Mouse (Mus musculus): ENCODE measurements around the gene Zfyve26. TPM values are rescaled to one million over a fixed set of nuclear protein-coding genes. Genes with fewer than 3 reads are reported as not detected.

Gene Zfyve26
- total and polyA plus RNA-seq, 3 experiments = 10.8 to 14.8 (median 14.3) TPM

- Histone ChIP-seq H3K9ac (ENCODE audit: low read depth, low read length) (no peak overlapping the region), H3K79me2 (replicated peaks; ENCODE audit: control insufficient read depth, insufficient read depth, low read length) (no peaks in the 10 kb centered on the region), H3K4me3 (no peak overlapping the region), H3K27me3 (ENCODE audit: control insufficient read depth, insufficient read depth, low read length) (no peaks in the 10 kb centered on the region), H3K36me3 (ENCODE audit: control insufficient read depth, insufficient read depth, low read length) (no peaks in the 10 kb centered on the region), H3K4me1 (ENCODE audit: control insufficient read depth, insufficient read depth, low read length) (no peaks in the 10 kb centered on the region), H3K27ac (no peak overlapping the region)
- 69% methylated on average over 5 of the region's 5 CpGs for WGBS
- intact Hi-C loops (cut with DNase I) = no loop called here
- DNase-seq = no peak
- TF ChIP-seq EP300 (IDR thresholded peaks at IDR 0.05; ENCODE audit: insufficient read depth, low read depth, low read length) (no peak), POLR2A (IDR thresholded peaks at IDR 0.05; ENCODE audit: insufficient read depth, low read depth, low read length) (no peak), CTCF (IDR thresholded peaks at IDR 0.05) (no peak)
Observed at GRCm38 (mm10) chr12:79217511-79217910, 78.6 kb downstream of the Zfyve26 start.

- no peak for DNase-seq
Observed at GRCm38 (mm10) chr12:79211447-79211846, 84.7 kb downstream of the Zfyve26 start.

DNA sequence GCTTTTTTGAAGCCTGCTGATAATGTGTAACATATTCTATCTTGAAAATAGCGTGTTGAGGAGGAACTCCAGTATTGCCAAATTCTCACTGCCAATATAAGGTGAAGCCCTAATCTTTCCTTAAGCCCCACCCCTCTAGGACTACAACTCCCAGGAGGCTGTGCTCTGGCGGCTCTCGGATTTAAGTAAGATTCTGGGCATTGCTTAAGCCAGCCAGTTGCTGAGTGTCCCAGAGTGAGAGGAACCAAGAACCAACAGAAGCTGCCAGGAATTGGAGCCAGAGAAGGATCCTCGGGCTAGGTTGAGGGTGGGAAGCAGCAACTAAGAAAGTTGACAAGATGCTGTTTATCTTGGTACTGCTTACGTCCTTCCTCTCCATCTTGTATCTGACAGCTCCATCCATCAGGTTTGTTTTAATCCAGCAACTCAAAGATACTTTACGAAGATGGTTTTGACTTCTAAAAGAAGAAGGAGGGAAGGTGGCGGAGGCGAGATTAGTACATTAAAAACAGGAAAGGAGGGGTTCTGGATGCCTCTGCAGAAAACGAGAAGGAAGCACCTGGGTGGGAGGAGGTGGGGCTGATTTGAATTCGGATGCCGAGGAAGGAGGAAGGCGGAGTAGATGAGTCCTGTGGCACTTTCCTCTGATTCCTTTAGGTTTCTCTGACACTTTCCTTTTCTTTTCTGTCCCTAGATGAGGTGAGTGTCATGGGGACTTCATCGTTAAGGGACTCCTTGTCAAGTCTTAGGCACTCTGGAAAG lies 87.2 kb downstream of the Zfyve26 start, which contains the start of gene Rdh12:
Rdh12 (plus strand) TSS at position 212 of the 762 bp plus-strand sequence.
- Histone ChIP-seq H3K79me2 (replicated peaks; ENCODE audit: control insufficient read depth, insufficient read depth, low read length) (no peaks in the 10 kb centered on the region), H3K27me3 (ENCODE audit: control insufficient read depth, insufficient read depth, low read length) (no peaks in the 10 kb centered on the region), H3K9ac (ENCODE audit: low read depth, low read length) (no peak within 1 kb of the TSS), H3K36me3 (ENCODE audit: control insufficient read depth, insufficient read depth, low read length) (no peaks in the 10 kb centered on the region), H3K4me3 (peak within 1 kb of the TSS; percentile 27; the same call in 1 of the 2 replicates), H3K4me1 (ENCODE audit: control insufficient read depth, insufficient read depth, low read length) (no peaks in the 10 kb centered on the region; the same call in 1 of the 2 replicates), H3K27ac (no peak within 1 kb of the TSS)
- 5% methylated on average over 13 of the region's 13 CpGs for WGBS
- TF ChIP-seq CTCF (IDR thresholded peaks at IDR 0.05) (no peak), EP300 (IDR thresholded peaks at IDR 0.05; ENCODE audit: insufficient read depth, low read depth, low read length) (no peak), POLR2A (IDR thresholded peaks at IDR 0.05; ENCODE audit: insufficient read depth, low read depth, low read length) (no peak)
- intact Hi-C loops (cut with DNase I) = no loop called here
- DNase-seq = peak; percentile 33 to 42

More at GRCm38 (mm10) chr12:79211447-79211846, 84.7 kb downstream of the Zfyve26 start:
- no peaks in the 10 kb centered on the region for H3K79me2 ChIP-seq (replicated peaks; ENCODE audit: control insufficient read depth, insufficient read depth, low read length)
- H3K4me1 ChIP-seq (ENCODE audit: control insufficient read depth, insufficient read depth, low read length) = no peaks in the 10 kb centered on the region; the same call in 1 of the 2 replicates
- H3K4me3 ChIP-seq = no peak overlapping the region
- intact Hi-C loops (cut with DNase I) = no loop called here
- no peaks in the 10 kb centered on the region for H3K36me3 ChIP-seq (ENCODE audit: control insufficient read depth, insufficient read depth, low read length)
- 88% methylated on average over 8 of the region's 8 CpGs for WGBS
- H3K9ac ChIP-seq (ENCODE audit: low read depth, low read length) = no peak overlapping the region
- TF ChIP-seq CTCF (IDR thresholded peaks at IDR 0.05) (no peak), EP300 (IDR thresholded peaks at IDR 0.05; ENCODE audit: insufficient read depth, low read depth, low read length) (no peak), POLR2A (IDR thresholded peaks at IDR 0.05; ENCODE audit: insufficient read depth, low read depth, low read length) (no peak)
- no peak overlapping the region for H3K27ac ChIP-seq
- no peaks in the 10 kb centered on the region for H3K27me3 ChIP-seq (ENCODE audit: control insufficient read depth, insufficient read depth, low read length)

GRCm38 (mm10) chr12:79201882-79202281 lies 94.2 kb downstream of the Zfyve26 start:
- WGBS = 45% methylated on average over 3 of the region's 3 CpGs
- Histone ChIP-seq H3K27me3 (ENCODE audit: control insufficient read depth, insufficient read depth, low read length) (no peaks in the 10 kb centered on the region), H3K27ac (no peak overlapping the region), H3K4me3 (no peak overlapping the region), H3K4me1 (ENCODE audit: control insufficient read depth, insufficient read depth, low read length) (no peaks in the 10 kb centered on the region), H3K9ac (ENCODE audit: low read depth, low read length) (no peak overlapping the region), H3K79me2 (replicated peaks; ENCODE audit: control insufficient read depth, insufficient read depth, low read length) (no peaks in the 10 kb centered on the region), H3K36me3 (ENCODE audit: control insufficient read depth, insufficient read depth, low read length) (no peaks in the 10 kb centered on the region)
- intact Hi-C loops (cut with DNase I) = no loop called here
- TF ChIP-seq POLR2A (IDR thresholded peaks at IDR 0.05; ENCODE audit: insufficient read depth, low read depth, low read length) (no peak), CTCF (IDR thresholded peaks at IDR 0.05) (no peak)
- DNase-seq = no peak

- intact Hi-C loops (cut with DNase I) = no loop called here
- no peaks in the 10 kb centered on the region for H3K79me2 ChIP-seq (replicated peaks; ENCODE audit: control insufficient read depth, insufficient read depth, low read length)
- WGBS = 69% methylated on average over 5 of the region's 5 CpGs
Observed at GRCm38 (mm10) chr12:79197105-79197504, 99.0 kb downstream of the Zfyve26 start.

DNA sequence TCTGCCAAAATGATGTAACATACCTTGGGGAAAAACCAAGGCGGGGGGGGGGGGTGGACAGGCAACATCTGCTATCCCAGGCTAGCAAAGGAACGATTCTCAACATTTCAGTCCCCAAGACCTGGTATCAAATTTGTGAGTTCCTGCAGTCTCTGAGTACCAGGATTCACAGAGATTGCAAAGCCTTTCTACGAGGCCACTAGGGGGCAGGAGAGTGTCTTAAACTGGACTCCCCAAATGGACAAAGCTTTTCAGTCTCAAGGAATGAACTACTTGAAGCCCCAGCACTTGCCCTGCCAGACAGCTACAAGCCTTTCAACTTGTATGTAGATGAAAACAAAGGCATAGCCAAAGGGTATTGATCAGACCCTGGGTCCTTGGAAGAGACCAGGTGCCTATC lies 102.7 kb downstream of the Zfyve26 start:
- Histone ChIP-seq H3K27me3 (ENCODE audit: control insufficient read depth, insufficient read depth, low read length) (no peaks in the 10 kb centered on the region), H3K4me3 (no peak overlapping the region), H3K36me3 (ENCODE audit: control insufficient read depth, insufficient read depth, low read length) (no peaks in the 10 kb centered on the region; the same call in 1 of the 2 replicates), H3K27ac (no peak overlapping the region), H3K9ac (ENCODE audit: low read depth, low read length) (no peak overlapping the region), H3K4me1 (ENCODE audit: control insufficient read depth, insufficient read depth, low read length) (peaks cover 3% of the 10 kb centered on the region), H3K79me2 (replicated peaks; ENCODE audit: control insufficient read depth, insufficient read depth, low read length) (no peaks in the 10 kb centered on the region)
- 1% methylated on average over 3 of the region's 3 CpGs for WGBS
- TF ChIP-seq CTCF (IDR thresholded peaks at IDR 0.05) (peak; percentile 87), POLR2A (IDR thresholded peaks at IDR 0.05; ENCODE audit: insufficient read depth, low read depth, low read length) (no peak)
- intact Hi-C loops (cut with DNase I) = loop anchor here (5.0 kb wide), 1 partner anchor 69 kb away; no protein-coding TSS in a partner anchor
- peak; percentile 57 to 62 for DNase-seq

More at GRCm38 (mm10) chr12:79197105-79197504, 99.0 kb downstream of the Zfyve26 start:
- H3K4me3 ChIP-seq = no peak overlapping the region
- H3K27me3 ChIP-seq (ENCODE audit: control insufficient read depth, insufficient read depth, low read length) = no peaks in the 10 kb centered on the region
- no peaks in the 10 kb centered on the region for H3K4me1 ChIP-seq (ENCODE audit: control insufficient read depth, insufficient read depth, low read length)
- H3K9ac ChIP-seq (ENCODE audit: low read depth, low read length) = no peak overlapping the region
- TF ChIP-seq EP300 (IDR thresholded peaks at IDR 0.05; ENCODE audit: insufficient read depth, low read depth, low read length) = no peak
- TF ChIP-seq CTCF (IDR thresholded peaks at IDR 0.05) = no peak
- H3K36me3 ChIP-seq (ENCODE audit: control insufficient read depth, insufficient read depth, low read length) = no peaks in the 10 kb centered on the region
- no peak overlapping the region for H3K27ac ChIP-seq
- DNase-seq = no peak

Data from heart, adult 2 months (tissue).